Mouse (Mus musculus) midbrain, embryonic 11.5 days (tissue): Measurements from ENCODE around the gene Zfp867. TPM values are rescaled to one million over a fixed set of nuclear protein-coding genes. Genes with fewer than 3 reads are reported as not detected.

Experiments used
- ATAC-seq: fragments of 200-750 bp; cut with Nextera tagmentation; 2 replicates; pipeline ENCODE4 v1.8.0; 2017; ENCODE audit warnings: moderate TSS enrichment, moderate library complexity; ENCODE audit not compliant: low FRiP score
- DNase-seq: peaks from one replicate; pipeline ENCODE4 v3.0.0; 2015; ENCODE audit warnings: low spot score; ENCODE audit errors: missing footprints
- H3K27ac ChIP-seq: fragments of 300-500 bp; sonication (generic); 2 replicates; pipeline ENCODE4 v1.5.1; 2014; ENCODE audit warnings: low read depth, low read length
- H3K27me3 ChIP-seq: fragments of 300-500 bp; sonication (generic); 2 replicates; pipeline ENCODE4 v1.6.1; 2014; ENCODE audit warnings: mild to moderate bottlenecking, low read length, moderate library complexity, mixed read lengths; ENCODE audit not compliant: control insufficient read depth, insufficient read depth
- H3K36me3 ChIP-seq: fragments of 300-500 bp; sonication (generic); 2 replicates; pipeline ENCODE4 v1.6.1; 2014; ENCODE audit warnings: mild to moderate bottlenecking, low read length, moderate library complexity, mixed read lengths; ENCODE audit not compliant: control insufficient read depth, insufficient read depth
- H3K4me1 ChIP-seq: fragments of 300-500 bp; sonication (generic); 2 replicates; pipeline ENCODE4 v1.6.1; 2014; ENCODE audit warnings: low read length; ENCODE audit not compliant: control insufficient read depth, insufficient read depth
- H3K4me2 ChIP-seq: fragments of 300-500 bp; sonication (generic); 2 replicates; pipeline ENCODE4 v1.6.1; 2014; ENCODE audit warnings: mild to moderate bottlenecking, moderate library complexity
- H3K4me3 ChIP-seq: fragments of 300-500 bp; sonication (generic); 2 replicates; pipeline ENCODE4 v1.5.1; 2014; ENCODE audit warnings: low read depth, low read length
- H3K9ac ChIP-seq: fragments of 300-500 bp; sonication (generic); 2 replicates; pipeline ENCODE4 v1.6.1; 2014; ENCODE audit warnings: low read length
- H3K9me3 ChIP-seq: fragments of 300-500 bp; sonication (generic); 2 replicates; pipeline ENCODE4 v1.6.1; 2016; ENCODE audit warnings: low read length; ENCODE audit not compliant: control insufficient read depth
- WGBS: fragments of 180-500 bp; shearing (Covaris S2); extraction: QIAGEN DNeasy Blood & Tissue Kit; methylation state at CpG from one replicate; pipeline ENCODE4 v1.1.7; 2014; 5-methylcytosine and 5-hydroxymethylcytosine counted together
- polyA plus RNA-seq: library from polyadenylated mRNA; unstranded; fragments of >200 nt; fragmentation: Nextera tagmentation; extraction: Ambion mirVana; gene quantifications from 2 replicates; pipeline ENCODE4 v1.2.1, GENCODE M21; 2014

The Zfp867 gene
- polyA plus RNA-seq, 1 experiment from 2014 or later: 11.4 TPM

GRCm38 (mm10) chr11:59421436-59421835, 50.8 kb downstream of the Zfp867 start:
- 90% methylated on average over 8 of the region's 8 CpGs for WGBS

GRCm38 (mm10) chr11:59418708-59419107, 53.6 kb downstream of the Zfp867 start:
- no peak for ATAC-seq
- 87% methylated on average over 5 of the region's 5 CpGs for WGBS

More at GRCm38 (mm10) chr11:59421436-59421835, 50.8 kb downstream of the Zfp867 start:
- Histone ChIP-seq H3K9me3 (no peaks in the 10 kb centered on the region), H3K4me3 (no peak overlapping the region), H3K36me3 (peaks cover 4% of the 10 kb centered on the region), H3K9ac (no peak overlapping the region), H3K4me2 (no peak overlapping the region), H3K27me3 (no peaks in the 10 kb centered on the region), H3K27ac (no peak overlapping the region), H3K4me1 (no peaks in the 10 kb centered on the region)
- DNase-seq (no peak), ATAC-seq (no peak)

GRCm38 (mm10) chr11:59412999-59413863, 59.0 kb downstream of the Zfp867 start:
- Histone ChIP-seq H3K9ac (no peak overlapping the region), H3K4me2 (no peak overlapping the region), H3K36me3 (peaks cover 2% of the 10 kb centered on the region; the same call in 1 of the 2 replicates), H3K27ac (no peak overlapping the region), H3K9me3 (no peaks in the 10 kb centered on the region), H3K4me3 (no peak overlapping the region), H3K4me1 (no peaks in the 10 kb centered on the region), H3K27me3 (no peaks in the 10 kb centered on the region)
- 89% methylated on average over 13 of the region's 13 CpGs for WGBS
- ATAC-seq: no peak
- no peak for DNase-seq

More at GRCm38 (mm10) chr11:59418708-59419107, 53.6 kb downstream of the Zfp867 start:
- DNase-seq: no peak
- no peak overlapping the region for H3K4me3 ChIP-seq
- no peak overlapping the region for H3K9ac ChIP-seq
- H3K4me2 ChIP-seq: no peak overlapping the region
- H3K27me3 ChIP-seq: no peaks in the 10 kb centered on the region
- H3K9me3 ChIP-seq: no peaks in the 10 kb centered on the region
- H3K4me1 ChIP-seq: no peaks in the 10 kb centered on the region
- peaks cover 6% of the 10 kb centered on the region; the same call in 1 of the 2 replicates for H3K36me3 ChIP-seq
- H3K27ac ChIP-seq: no peak overlapping the region

GRCm38 (mm10) chr11:59412058-59412457, 60.2 kb downstream of the Zfp867 start:
- Histone ChIP-seq H3K36me3 (0 out of 2 replicates have a peak, but pooled peaks cover 2% of the 10 kb centered on the region), H3K4me1 (no peaks in the 10 kb centered on the region), H3K27ac (no peak overlapping the region), H3K4me2 (no peak overlapping the region), H3K9me3 (no peaks in the 10 kb centered on the region), H3K9ac (no peak overlapping the region), H3K27me3 (no peaks in the 10 kb centered on the region), H3K4me3 (no peak overlapping the region)
- DNase-seq (no peak), ATAC-seq (no peak)
- 77% methylated on average over 6 of the region's 6 CpGs for WGBS

Other genes starting within 250 kb of the Zfp867 start
- 574 and 583 TPM in 2 replicates for gene Arf1, start 244.2 kb downstream of the Zfp867 start, polyA plus RNA-seq
- 1.4 and 2.0 TPM in 2 replicates for gene Wnt3a, start 181.7 kb downstream of the Zfp867 start, polyA plus RNA-seq
- 4.0 and 4.8 TPM in 2 replicates for gene Wnt9a, start 165.5 kb downstream of the Zfp867 start, polyA plus RNA-seq
- gene Prss38, start 96.8 kb downstream of the Zfp867 start, polyA plus RNA-seq: not detected in 2 replicates
- 12.4 and 14.3 TPM in 2 replicates for gene Jmjd4, start 22.4 kb downstream of the Zfp867 start, polyA plus RNA-seq
- gene Snap47, start 21.3 kb downstream of the Zfp867 start, polyA plus RNA-seq: 144 and 159 TPM in 2 replicates
- gene Zkscan17, start 54.3 kb upstream of the Zfp867 start, polyA plus RNA-seq: 19.1 and 22.4 TPM in 2 replicates
- gene Nlrp3, start 69.1 kb upstream of the Zfp867 start, polyA plus RNA-seq: not detected in 2 replicates
- not detected in 2 replicates for gene Olfr222, start 103.8 kb upstream of the Zfp867 start, polyA plus RNA-seq
- gene Olfr223, start 120.8 kb upstream of the Zfp867 start, polyA plus RNA-seq: not detected in 2 replicates
- 55.9 and 69.5 TPM in 2 replicates for gene Mprip, start 188.8 kb upstream of the Zfp867 start, polyA plus RNA-seq